Mouse (Mus musculus) testis, adult 2 months (tissue): ENCODE data around the gene Mtfp1.

ENCODE experiments used
- CTCF ChIP-seq: fragments of 200-500 bp; IDR thresholded peaks from 2 replicates; pipeline ENCODE4 v1.5.1; 2012; ENCODE audit warnings: low read depth, mild to moderate bottlenecking, inconsistent platforms, low read length, moderate library complexity; ENCODE audit not compliant: control insufficient read depth, insufficient read depth, insufficient replicate concordance
- POLR2A ChIP-seq: fragments of 200-500 bp; IDR thresholded peaks from 2 replicates; pipeline ENCODE4 v1.6.1; 2012; ENCODE audit warnings: low read depth, mild to moderate bottlenecking, inconsistent platforms, low read length, moderate library complexity; ENCODE audit not compliant: control insufficient read depth

DNA sequence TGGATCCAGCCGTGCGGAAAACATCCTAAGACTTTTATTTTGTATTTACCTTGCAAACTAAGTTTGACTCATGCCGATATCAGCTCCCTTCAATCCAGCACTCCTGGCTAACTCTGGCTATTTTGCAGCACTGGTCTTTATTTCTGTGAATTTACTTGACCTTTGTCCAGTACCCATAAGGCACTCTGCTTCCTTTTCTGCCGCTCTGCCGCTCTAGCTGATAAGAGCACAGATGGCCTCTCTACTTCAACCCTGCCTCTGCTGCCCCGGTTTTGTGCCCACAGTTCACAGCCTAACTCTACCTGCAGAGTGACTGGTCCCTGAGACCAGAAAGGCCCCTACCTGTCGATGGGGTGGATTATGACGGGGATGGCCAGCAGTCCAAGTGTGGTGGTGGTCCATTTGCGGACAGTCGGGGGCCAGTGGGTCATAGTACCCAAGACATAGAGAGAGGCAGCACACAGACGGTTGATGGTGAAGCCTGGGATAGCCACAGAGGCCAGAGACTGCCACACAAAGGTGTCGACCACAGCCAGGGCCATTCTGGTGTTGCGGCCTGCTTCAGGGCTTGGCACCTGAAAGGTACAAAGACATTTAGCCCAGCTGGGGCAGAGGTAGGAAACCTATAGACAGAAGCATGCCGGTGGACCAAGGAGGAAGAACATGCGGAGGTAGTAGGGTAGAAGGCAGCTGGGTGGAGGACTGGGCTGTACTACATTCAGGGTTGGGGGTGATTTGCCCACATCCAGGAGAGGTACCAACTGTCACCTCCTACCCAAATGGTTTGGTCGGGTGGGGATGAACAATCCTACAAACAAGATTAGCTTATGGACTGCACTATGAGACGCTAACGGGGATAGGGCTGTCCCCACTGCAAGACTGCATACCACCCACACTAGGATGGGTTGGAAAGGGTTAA lies 1.5 kb downstream of the Mtfp1 start:
- TF ChIP-seq POLR2A (no peak), CTCF (no peak)
